Mouse (Mus musculus): ENCODE results near the gene Olfr1163.
"Not testable (repeated sequence)": the region's sequence is repeated elsewhere in the genome, so short reads cannot be mapped to it uniquely, and the experiment has no call there.

Olfr1163 gene

DNA sequence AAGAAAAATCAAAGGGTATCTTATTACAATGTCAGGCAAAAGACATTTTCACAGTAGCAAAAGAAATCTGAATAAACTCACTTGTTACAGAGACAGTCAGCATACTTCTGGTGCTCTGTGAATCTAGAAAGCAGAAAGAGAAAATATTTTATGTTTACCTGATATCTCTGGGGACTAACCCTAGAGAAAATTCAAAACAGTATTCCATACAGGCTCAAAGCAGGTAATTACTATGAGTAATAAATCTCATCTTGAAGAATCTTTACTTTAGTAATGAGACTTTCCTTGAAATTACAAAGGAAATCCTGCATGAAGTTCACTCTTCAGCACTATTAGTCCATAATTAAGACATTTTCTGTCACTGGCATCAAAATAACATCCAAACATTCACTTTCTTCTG is at the start of gene Olfr1163:
Gene Olfr1163, minus strand, starts transcription at position 101 of the 400 bp plus-strand sequence.
- no peak for DNase-seq

DNA sequence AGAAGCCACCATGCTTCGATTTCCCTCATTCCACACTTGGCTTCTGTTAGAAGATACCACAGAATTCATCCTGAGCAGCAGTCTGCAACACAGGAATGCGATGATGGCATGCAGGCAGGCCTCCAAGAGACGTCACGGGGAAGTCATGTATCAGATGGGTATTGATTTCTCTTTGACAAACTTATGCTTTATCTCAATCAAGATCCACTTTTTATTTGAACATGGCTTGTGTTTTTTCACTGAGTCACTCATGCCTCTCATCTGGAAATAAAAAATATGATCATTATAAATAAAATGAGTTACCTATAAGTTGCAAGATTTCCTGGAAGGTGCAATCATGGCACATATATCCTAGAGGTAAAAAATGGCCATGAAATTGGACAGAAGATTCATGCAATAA is 22.2 kb upstream of the Olfr1163 start, which contains the start of gene Olfr1164:
Gene Olfr1164, minus strand, starts transcription at position 101 of the 400 bp plus-strand sequence.
- DNase-seq, result no peak

DNA sequence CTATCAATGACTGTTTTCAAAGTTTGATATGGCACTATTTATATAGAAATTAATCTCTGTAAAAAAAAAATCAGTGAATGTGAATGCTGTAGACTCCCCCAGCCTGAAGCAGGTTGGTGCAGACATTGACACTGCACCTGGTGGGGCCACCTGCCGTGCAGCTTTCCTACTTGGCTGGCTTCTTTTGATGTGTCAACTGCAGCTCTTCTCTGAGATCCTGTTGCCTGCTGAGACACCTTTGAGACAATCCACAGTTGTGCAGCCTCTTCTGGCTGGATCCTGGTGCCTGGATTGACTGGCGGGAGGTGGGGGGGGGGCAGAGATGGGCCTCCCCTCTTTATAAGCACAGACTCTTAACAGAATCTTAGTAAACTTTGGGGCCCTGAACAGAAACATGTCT is 8.0 kb downstream of the Olfr1163 start:
- no peak for DNase-seq

DNA sequence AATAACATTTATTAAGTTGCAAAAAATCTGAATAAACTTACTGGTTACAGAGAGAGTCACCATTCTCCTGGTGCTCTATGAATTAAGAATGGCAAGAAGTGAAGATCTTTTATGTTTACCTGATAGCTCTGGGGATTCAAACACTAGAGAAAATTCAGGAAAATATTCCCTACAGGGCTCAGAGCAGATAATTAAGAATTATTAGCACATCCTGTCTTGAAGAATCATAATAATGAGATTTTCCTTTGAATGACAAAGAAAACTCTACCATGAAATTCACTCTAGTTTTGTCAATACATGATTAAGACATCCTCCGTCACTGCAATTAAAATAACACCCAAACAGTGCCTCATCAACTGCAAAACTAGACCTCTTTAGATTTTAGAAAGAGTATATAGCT is 20.6 kb downstream of the Olfr1163 start, which contains the start of gene Olfr1162:
Gene Olfr1162, minus strand, starts transcription at position 101 of the 400 bp plus-strand sequence.
- DNase-seq, result no peak

DNA sequence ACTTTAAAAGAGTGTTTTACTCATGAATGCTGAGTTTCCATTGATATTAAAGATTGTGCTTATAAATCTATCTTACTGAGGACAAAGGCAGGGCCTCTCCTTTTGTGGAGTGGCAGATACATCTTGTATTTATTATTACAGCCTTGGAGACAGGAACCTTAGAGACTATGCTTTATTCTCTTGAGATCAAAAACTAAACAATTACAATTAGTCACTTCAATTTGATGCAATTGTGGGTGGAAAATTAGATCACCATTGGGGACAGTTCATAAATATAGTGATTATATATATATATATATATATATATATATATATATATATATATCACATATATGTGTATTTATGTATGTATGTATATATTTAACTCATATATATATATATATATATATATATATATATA is 34.0 kb downstream of the Olfr1163 start, which contains the start of gene Olfr73:
Gene Olfr73, minus strand, starts transcription at position 101 of the 400 bp plus-strand sequence.
- DNase-seq, result no peak

DNA sequence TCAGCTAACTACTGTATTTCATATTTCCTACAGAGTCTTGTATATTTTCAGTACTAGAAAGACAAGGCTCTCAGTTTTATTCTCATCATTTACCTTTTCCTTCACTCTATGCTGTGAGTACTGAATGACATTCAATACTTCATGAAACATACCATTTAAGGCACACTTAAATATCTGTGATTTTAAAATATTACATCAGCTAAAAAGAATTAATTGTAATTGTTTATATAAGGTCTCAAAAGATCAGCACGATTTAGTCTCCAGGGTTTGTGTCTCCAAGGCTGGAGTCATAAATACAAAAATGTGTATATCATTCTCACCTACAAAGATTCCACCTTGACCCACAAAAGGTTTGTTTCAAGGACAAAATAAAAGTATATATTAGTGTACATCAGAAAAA is 49.2 kb downstream of the Olfr1163 start, which contains the start of gene Olfr1161:
Gene Olfr1161, plus strand, starts transcription at position 301 of the 400 bp plus-strand sequence.
- not testable (repeated sequence) for DNase-seq

Measured in embryo, embryonic 11 days (tissue).